Mouse (Mus musculus) heart, adult 2 months (tissue): ENCODE results near the gene Wwc2.

Source experiments
- CTCF ChIP-seq: fragments of 200-600 bp; IDR thresholded peaks from 2 replicates; pipeline ENCODE4 v1.8.1; 2022; ENCODE audit warnings: antibody characterized with exemption, mild to moderate bottlenecking, moderate library complexity
- EP300 ChIP-seq: fragments of 200-500 bp; IDR thresholded peaks from 2 replicates; pipeline ENCODE4 v1.6.1; 2011; ENCODE audit warnings: low read depth, low read length, control low read depth; ENCODE audit not compliant: insufficient read depth
- POLR2A ChIP-seq: fragments of 200-500 bp; IDR thresholded peaks from 2 replicates; pipeline ENCODE4 v1.6.1; 2011; ENCODE audit warnings: mild to moderate bottlenecking, low read depth, low read length, control low read depth; ENCODE audit not compliant: insufficient read depth

DNA sequence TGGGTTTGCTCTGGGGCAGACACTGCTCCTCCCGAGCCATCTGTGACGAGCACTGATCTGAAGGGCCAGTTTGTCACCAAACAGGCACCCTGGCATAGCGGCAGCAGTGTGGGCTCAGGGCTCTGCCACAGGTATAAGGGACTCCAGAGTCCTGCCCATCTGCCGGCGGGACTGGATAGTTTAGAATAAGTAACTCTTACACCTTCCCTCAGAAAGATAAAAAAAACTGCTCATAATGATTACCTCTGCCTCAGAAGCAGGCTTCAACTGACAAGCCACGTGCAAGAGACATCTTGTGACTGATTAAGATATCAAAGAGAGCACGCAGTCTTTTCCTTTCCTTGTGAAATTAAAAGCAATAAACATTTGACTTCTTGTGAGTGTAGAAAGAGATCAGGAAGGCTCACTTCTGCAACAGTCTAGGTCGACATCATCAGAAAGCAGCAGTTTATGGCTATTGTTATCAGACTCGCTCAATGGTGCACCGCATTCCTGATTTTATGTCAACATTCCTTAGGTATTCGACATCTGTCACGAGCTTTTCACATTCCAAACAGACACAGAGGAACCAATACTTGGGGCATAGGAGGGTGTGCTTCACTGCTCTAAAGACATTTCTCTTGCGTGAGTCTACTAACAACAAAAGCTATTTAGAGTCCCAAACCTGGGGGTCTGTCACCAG, 116.1 kb downstream of the Wwc2 start:
- TF ChIP-seq CTCF (no peak), POLR2A (no peak), EP300 (no peak)
